Mouse (Mus musculus) limb, embryonic 14.5 days (tissue): ENCODE data around the gene Rab40c. TPM values are rescaled to one million over a fixed set of nuclear protein-coding genes. Genes with fewer than 3 reads are reported as not detected.

ENCODE experiments used
- ATAC-seq: fragments of 200-750 bp; cut with Nextera tagmentation; 2 replicates; pipeline ENCODE4 v1.8.0; 2017; ENCODE audit warnings: low read depth, moderate number of reproducible peaks, moderate TSS enrichment; ENCODE audit not compliant: low FRiP score
- DNase-seq: peaks from one replicate; pipeline ENCODE4 v3.0.0-alpha.2; 2015; ENCODE audit warnings: low spot score
- H3K27ac ChIP-seq: fragments of 300-500 bp; sonication (generic); replicated peaks from 2 replicates; pipeline ENCODE4 v1.5.1; 2014; ENCODE audit warnings: low read depth, mild to moderate bottlenecking, low read length, moderate library complexity, mixed read lengths
- H3K27me3 ChIP-seq: fragments of 300-500 bp; sonication (generic); 2 replicates; pipeline ENCODE4 v1.6.1; 2014; ENCODE audit warnings: low read length, mixed read lengths; ENCODE audit not compliant: control insufficient read depth, insufficient read depth
- H3K36me3 ChIP-seq: fragments of 300-500 bp; sonication (generic); 2 replicates; pipeline ENCODE4 v1.6.1; 2014; ENCODE audit warnings: mild to moderate bottlenecking, low read length, moderate library complexity, mixed read lengths; ENCODE audit not compliant: control insufficient read depth, insufficient read depth
- H3K4me1 ChIP-seq: fragments of 300-500 bp; sonication (generic); 2 replicates; pipeline ENCODE4 v1.6.1; 2014; ENCODE audit warnings: antibody characterized with exemption, low read length, mixed read lengths; ENCODE audit not compliant: control insufficient read depth, insufficient read depth
- H3K4me2 ChIP-seq: fragments of 300-500 bp; sonication (generic); replicated peaks from 2 replicates; pipeline ENCODE4 v1.6.1; 2014; ENCODE audit warnings: low read depth, mild to moderate bottlenecking, low read length, moderate library complexity; ENCODE audit not compliant: severe bottlenecking
- H3K4me3 ChIP-seq: fragments of 300-500 bp; sonication (generic); replicated peaks from 2 replicates; pipeline ENCODE4 v1.5.1; 2014; ENCODE audit warnings: low read length
- H3K9ac ChIP-seq: fragments of 300-500 bp; sonication (generic); 2 replicates; pipeline ENCODE4 v1.6.1; 2014; ENCODE audit warnings: mild to moderate bottlenecking, low read depth, low read length, moderate library complexity; ENCODE audit not compliant: severe bottlenecking
- H3K9me3 ChIP-seq: fragments of 300-500 bp; sonication (generic); 2 replicates; pipeline ENCODE4 v1.6.1; 2016; ENCODE audit warnings: low read length; ENCODE audit not compliant: control insufficient read depth
- POLR2A ChIP-seq: fragments of 200-500 bp; IDR thresholded peaks from 2 replicates; pipeline ENCODE4 v1.8.0; 2012; ENCODE audit warnings: inconsistent platforms, mild to moderate bottlenecking, moderate library complexity, borderline replicate concordance; ENCODE audit not compliant: insufficient read depth, insufficient read length; ENCODE audit errors: extremely low read depth
- WGBS: fragments of 180-500 bp; shearing (Covaris S2); extraction: QIAGEN DNeasy Blood & Tissue Kit; methylation state at CpG from one replicate; pipeline ENCODE4 v1.1.7; 2014; 5-methylcytosine and 5-hydroxymethylcytosine counted together
- polyA plus RNA-seq, 2 experiments: library from polyadenylated mRNA; depleted of rRNA in 1 of 2; stranded (reverse) in 1 of 2; unstranded in 1 of 2; fragments of >200 nt; fragmentation: Nextera tagmentation in 1 of 2; extraction: Ambion mirVana in 1 of 2; gene quantifications; 2 replicates each; pipeline versions ENCODE4 v1.2.1 to v1.2.3; 2012 to 2014

Gene Rab40c
- polyA plus RNA-seq, 2 experiments = 20.8 to 53.3 TPM

DNA sequence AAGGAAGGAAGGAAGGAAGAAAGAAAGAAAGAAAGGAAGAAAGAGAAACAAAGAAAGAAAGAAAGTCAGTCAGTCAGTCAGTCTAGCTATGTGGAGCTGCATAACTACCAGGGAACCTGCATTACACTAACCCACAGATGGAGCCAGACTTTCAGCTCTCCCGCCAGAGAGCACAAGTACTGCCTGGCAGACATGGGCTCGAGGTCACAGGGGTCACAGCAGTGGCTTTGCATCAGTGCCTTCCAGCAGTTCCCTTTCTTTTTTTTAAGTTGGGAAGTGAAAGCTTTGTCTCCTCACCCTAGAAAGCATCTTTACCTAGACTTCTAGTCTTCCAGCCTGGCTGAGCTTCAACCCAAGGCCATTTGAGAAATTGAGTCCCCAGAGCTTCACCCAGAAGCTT, 24.1 kb downstream of the Rab40c start:
- H3K27me3 ChIP-seq = no peaks in the 10 kb centered on the region
- no peak overlapping the region for H3K27ac ChIP-seq

GRCm38 (mm10) chr17:25893975-25894617, 25.4 kb downstream of the Rab40c start:
- no peak overlapping the region for H3K4me3 ChIP-seq
- 27% methylated on average over 2 of the region's 2 CpGs for WGBS
- TF ChIP-seq POLR2A = no peak
- no peaks in the 10 kb centered on the region for H3K27me3 ChIP-seq
- no peak overlapping the region for H3K4me2 ChIP-seq
- no peaks in the 10 kb centered on the region for H3K9me3 ChIP-seq
- H3K4me1 ChIP-seq = no peaks in the 10 kb centered on the region
- no peak overlapping the region for H3K9ac ChIP-seq
- H3K36me3 ChIP-seq = peaks cover 18% of the 10 kb centered on the region
- ATAC-seq (peak; percentile 78), DNase-seq (peak; percentile 68)
- no peak overlapping the region for H3K27ac ChIP-seq

More for the DNA sequence above, 24.1 kb downstream of the Rab40c start:
- DNase-seq (no peak), ATAC-seq (no peak)
- no peaks in the 10 kb centered on the region for H3K4me1 ChIP-seq
- H3K36me3 ChIP-seq = peaks cover 10% of the 10 kb centered on the region
- WGBS = 55% methylated on average over 2 of the region's 2 CpGs
- no peak for TF ChIP-seq POLR2A
- no peak overlapping the region for H3K4me2 ChIP-seq
- H3K9me3 ChIP-seq = no peaks in the 10 kb centered on the region
- no peak overlapping the region for H3K9ac ChIP-seq
- no peak overlapping the region for H3K4me3 ChIP-seq

DNA sequence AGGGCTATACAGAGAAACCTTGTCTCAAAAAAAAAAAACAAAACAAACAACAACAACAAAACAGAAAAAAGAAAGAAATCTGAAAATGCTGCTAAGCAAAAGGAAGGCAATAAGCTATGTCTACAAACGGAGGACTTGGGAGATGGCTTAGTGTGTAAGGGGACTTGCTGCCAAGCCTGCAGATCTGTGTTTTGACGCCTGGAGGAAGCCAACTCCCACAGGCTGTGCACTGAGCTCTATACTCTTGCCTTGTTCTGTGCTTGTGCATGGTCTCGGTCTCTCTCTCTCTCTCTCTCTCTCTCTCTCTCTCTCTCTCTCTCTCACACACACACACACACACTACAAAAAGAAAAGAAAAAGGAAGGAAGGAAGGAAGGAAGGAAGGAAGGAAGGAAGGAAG, 30.7 kb downstream of the Rab40c start:
- DNase-seq (no peak), ATAC-seq (no peak)
- Histone ChIP-seq H3K27ac (no peak overlapping the region), H3K27me3 (no peaks in the 10 kb centered on the region), H3K36me3 (peaks cover 50% of the 10 kb centered on the region), H3K9me3 (no peaks in the 10 kb centered on the region), H3K4me1 (no peaks in the 10 kb centered on the region), H3K4me2 (no peak overlapping the region), H3K9ac (no peak overlapping the region), H3K4me3 (no peak overlapping the region)
- no peak for TF ChIP-seq POLR2A
- WGBS = 88% methylated on average over 3 of the region's 3 CpGs

DNA sequence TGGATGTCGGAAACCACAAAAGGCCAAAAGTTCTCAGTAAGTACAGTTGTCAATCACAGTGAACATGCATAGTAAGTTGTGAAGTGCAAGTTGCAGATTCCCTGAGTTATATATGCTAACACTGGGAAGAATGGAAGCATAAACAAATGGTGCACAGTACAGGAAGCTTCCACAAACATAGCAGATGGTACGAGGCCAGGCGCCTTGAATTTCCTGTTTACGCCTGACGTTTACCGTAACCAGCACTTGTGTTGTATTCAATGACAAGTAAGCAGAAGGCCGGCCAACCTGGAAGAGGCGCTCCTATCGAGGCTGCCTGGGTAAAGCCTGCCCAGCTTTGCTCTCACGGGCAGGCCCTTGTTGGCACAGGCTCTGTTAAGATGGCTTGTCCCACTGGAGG, 32.1 kb downstream of the Rab40c start:
- Histone ChIP-seq H3K27me3 (no peaks in the 10 kb centered on the region), H3K9ac (no peak overlapping the region), H3K4me2 (no peak overlapping the region), H3K9me3 (no peaks in the 10 kb centered on the region), H3K36me3 (peaks cover 64% of the 10 kb centered on the region), H3K27ac (no peak overlapping the region), H3K4me1 (no peaks in the 10 kb centered on the region), H3K4me3 (no peak overlapping the region)
- 87% methylated on average over 10 of the region's 10 CpGs for WGBS
- no peak for ATAC-seq
- no peak for TF ChIP-seq POLR2A
- DNase-seq = no peak

DNA sequence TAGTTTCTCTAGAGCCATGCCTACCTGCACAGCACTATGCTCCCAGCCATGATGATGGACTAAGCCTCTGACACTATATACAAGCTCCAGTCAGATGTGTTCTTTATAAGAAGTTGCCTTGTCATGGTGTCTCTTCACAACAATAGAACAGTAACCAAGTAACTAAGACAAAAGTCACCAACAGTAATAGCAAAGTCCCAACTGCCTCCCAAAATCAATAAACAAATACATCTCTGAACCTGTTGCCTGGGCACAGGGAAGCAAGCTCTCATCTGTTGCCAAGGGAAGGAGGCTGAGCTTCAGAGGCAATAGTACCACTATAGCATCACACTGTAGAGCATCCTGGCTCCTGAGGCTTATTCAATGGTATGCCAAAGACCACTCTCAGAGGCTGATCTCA, 32.7 kb downstream of the Rab40c start:
- Histone ChIP-seq H3K36me3 (peaks cover 70% of the 10 kb centered on the region), H3K4me2 (no peak overlapping the region), H3K9me3 (no peaks in the 10 kb centered on the region), H3K4me1 (no peaks in the 10 kb centered on the region), H3K4me3 (no peak overlapping the region), H3K27ac (no peak overlapping the region), H3K9ac (no peak overlapping the region), H3K27me3 (no peaks in the 10 kb centered on the region)
- DNase-seq (no peak), ATAC-seq (no peak)
- no peak for TF ChIP-seq POLR2A
